Mouse (Mus musculus): Measurements from ENCODE around the gene Ccdc157. TPM values are rescaled to one million over a fixed set of nuclear protein-coding genes. Genes with fewer than 3 reads are reported as not detected.
"Not testable (repeated sequence)": the region's sequence is repeated elsewhere in the genome, so short reads cannot be mapped to it uniquely, and the experiment has no call there.

Gene Ccdc157
- polyA plus RNA-seq, 1 experiment = 1.7 TPM

GRCm38 (mm10) chr11:4190677-4191076 lies 30.6 kb upstream of the Ccdc157 start:
- Histone ChIP-seq H3K4me1 (ENCODE audit: control insufficient read depth, insufficient read depth, insufficient read length, low read length) (peaks cover 14% of the 10 kb centered on the region), H3K27ac (replicated peaks; ENCODE audit: low read depth, low read length) (peak overlapping the region; percentile 24; the same call in 1 of the 2 replicates)

GRCm38 (mm10) chr11:4189182-4189581 lies 29.1 kb upstream of the Ccdc157 start:
- H3K27ac ChIP-seq (replicated peaks; ENCODE audit: low read depth, low read length) = peak overlapping the region; percentile 57
- H3K4me3 ChIP-seq (ENCODE audit: insufficient read depth, low read depth, low read length) = no peak overlapping the region
- H3K4me1 ChIP-seq (ENCODE audit: control insufficient read depth, insufficient read depth, insufficient read length, low read length) = peaks cover 9% of the 10 kb centered on the region

More at GRCm38 (mm10) chr11:4190677-4191076, 30.6 kb upstream of the Ccdc157 start:
- H3K4me3 ChIP-seq (ENCODE audit: insufficient read depth, low read depth, low read length) = no peak overlapping the region

GRCm38 (mm10) chr11:4187318-4187700 lies 27.2 kb upstream of the Ccdc157 start:
- Histone ChIP-seq H3K4me1 (ENCODE audit: control insufficient read depth, insufficient read depth, insufficient read length, low read length) (peaks cover 9% of the 10 kb centered on the region), H3K27ac (replicated peaks; ENCODE audit: low read depth, low read length) (no peak overlapping the region)

GRCm38 (mm10) chr11:4186486-4187317 lies 26.6 kb upstream of the Ccdc157 start, which contains the start of gene Tbc1d10a:
Gene Tbc1d10a, plus strand, starts transcription at chr11:4186789.
- Histone ChIP-seq H3K4me3 (ENCODE audit: insufficient read depth, low read depth, low read length) (peak within 1 kb of the TSS; percentile 83), H3K27ac (replicated peaks; ENCODE audit: low read depth, low read length) (peak within 1 kb of the TSS; percentile 21), H3K4me1 (ENCODE audit: control insufficient read depth, insufficient read depth, insufficient read length, low read length) (peaks cover 9% of the 10 kb centered on the region)

More at GRCm38 (mm10) chr11:4187318-4187700, 27.2 kb upstream of the Ccdc157 start:
- H3K4me3 ChIP-seq (ENCODE audit: insufficient read depth, low read depth, low read length) = peak overlapping the region; percentile 83

- not testable (repeated sequence) for H3K4me3 ChIP-seq (ENCODE audit: insufficient read depth, low read depth, low read length); H3K4me1 ChIP-seq (ENCODE audit: control insufficient read depth, insufficient read depth, insufficient read length, low read length); H3K27ac ChIP-seq (replicated peaks; ENCODE audit: low read depth, low read length)
Observed at GRCm38 (mm10) chr11:4185480-4185879, 25.4 kb upstream of the Ccdc157 start.

- H3K27ac ChIP-seq (replicated peaks; ENCODE audit: low read depth, low read length) = no peak overlapping the region
Observed at GRCm38 (mm10) chr11:4184251-4184952, 24.3 kb upstream of the Ccdc157 start.

GRCm38 (mm10) chr11:4183511-4183910 lies 23.4 kb upstream of the Ccdc157 start:
- no peak overlapping the region for H3K4me3 ChIP-seq (ENCODE audit: insufficient read depth, low read depth, low read length)
- peak overlapping the region; percentile 52 for H3K27ac ChIP-seq (replicated peaks; ENCODE audit: low read depth, low read length)
- H3K4me1 ChIP-seq (ENCODE audit: control insufficient read depth, insufficient read depth, insufficient read length, low read length) = no peaks in the 10 kb centered on the region

More at GRCm38 (mm10) chr11:4184251-4184952, 24.3 kb upstream of the Ccdc157 start:
- peaks cover 2% of the 10 kb centered on the region; the same call in 1 of the 2 replicates for H3K4me1 ChIP-seq (ENCODE audit: control insufficient read depth, insufficient read depth, insufficient read length, low read length)
- H3K4me3 ChIP-seq (ENCODE audit: insufficient read depth, low read depth, low read length) = no peak overlapping the region

- H3K4me1 ChIP-seq (ENCODE audit: control insufficient read depth, insufficient read depth, insufficient read length, low read length) = no peaks in the 10 kb centered on the region
- H3K27ac ChIP-seq (replicated peaks; ENCODE audit: low read depth, low read length) = no peak overlapping the region
- no peak overlapping the region for H3K4me3 ChIP-seq (ENCODE audit: insufficient read depth, low read depth, low read length)
Observed at GRCm38 (mm10) chr11:4182061-4182460, 22.0 kb upstream of the Ccdc157 start.

GRCm38 (mm10) chr11:4177716-4178115 lies 17.6 kb upstream of the Ccdc157 start:
- Histone ChIP-seq H3K4me1 (ENCODE audit: control insufficient read depth, insufficient read depth, insufficient read length, low read length) (no peaks in the 10 kb centered on the region), H3K27ac (replicated peaks; ENCODE audit: low read depth, low read length) (no peak overlapping the region), H3K4me3 (ENCODE audit: insufficient read depth, low read depth, low read length) (no peak overlapping the region)

GRCm38 (mm10) chr11:4174586-4174985 lies 14.5 kb upstream of the Ccdc157 start:
- H3K4me3 ChIP-seq (ENCODE audit: insufficient read depth, low read depth, low read length) = no peak overlapping the region
- H3K4me1 ChIP-seq (ENCODE audit: control insufficient read depth, insufficient read depth, insufficient read length, low read length) = no peaks in the 10 kb centered on the region
- H3K27ac ChIP-seq (replicated peaks; ENCODE audit: low read depth, low read length) = peak overlapping the region; percentile 33; the same call in 1 of the 2 replicates

- H3K27ac ChIP-seq (replicated peaks; ENCODE audit: low read depth, low read length) = no peak overlapping the region
- H3K4me1 ChIP-seq (ENCODE audit: control insufficient read depth, insufficient read depth, insufficient read length, low read length) = no peaks in the 10 kb centered on the region
- H3K4me3 ChIP-seq (ENCODE audit: insufficient read depth, low read depth, low read length) = no peak overlapping the region
Observed at GRCm38 (mm10) chr11:4166467-4167090, 6.5 kb upstream of the Ccdc157 start.

- Histone ChIP-seq H3K27ac (replicated peaks; ENCODE audit: low read depth, low read length) (no peak overlapping the region), H3K4me1 (ENCODE audit: control insufficient read depth, insufficient read depth, insufficient read length, low read length) (peaks cover 3% of the 10 kb centered on the region; the same call in 1 of the 2 replicates), H3K4me3 (ENCODE audit: insufficient read depth, low read depth, low read length) (no peak overlapping the region)
Observed at GRCm38 (mm10) chr11:4164701-4165100, 4.6 kb upstream of the Ccdc157 start.

- H3K4me1 ChIP-seq (ENCODE audit: control insufficient read depth, insufficient read depth, insufficient read length, low read length) = peaks cover 3% of the 10 kb centered on the region; the same call in 1 of the 2 replicates
- H3K27ac ChIP-seq (replicated peaks; ENCODE audit: low read depth, low read length) = peak overlapping the region; percentile 85; the same call in 1 of the 2 replicates
- H3K4me3 ChIP-seq (ENCODE audit: insufficient read depth, low read depth, low read length) = peak overlapping the region; percentile 95
Observed at GRCm38 (mm10) chr11:4160758-4161480, 826 bp upstream of the Ccdc157 start.

GRCm38 (mm10) chr11:4158676-4159075 lies 1.4 kb downstream of the Ccdc157 start:
- Histone ChIP-seq H3K4me1 (ENCODE audit: control insufficient read depth, insufficient read depth, insufficient read length, low read length) (peaks cover 3% of the 10 kb centered on the region; the same call in 1 of the 2 replicates), H3K4me3 (ENCODE audit: insufficient read depth, low read depth, low read length) (no peak overlapping the region), H3K27ac (replicated peaks; ENCODE audit: low read depth, low read length) (no peak overlapping the region)
